Mouse (Mus musculus) midbrain, postnatal 0 days (tissue): ENCODE results near the gene Hoxc4. TPM values are rescaled to one million over a fixed set of nuclear protein-coding genes. Genes with fewer than 3 reads are reported as not detected.

ENCODE experiments used
- ATAC-seq: fragments of 200-750 bp; cut with Nextera tagmentation; 2 replicates; pipeline ENCODE4 v1.8.0; 2017; ENCODE audit warnings: moderate number of reproducible peaks, mild to moderate bottlenecking, moderate TSS enrichment, moderate library complexity; ENCODE audit not compliant: low FRiP score
- DNase-seq: peaks from one replicate; pipeline ENCODE4 v3.0.0-alpha.2; 2015; ENCODE audit warnings: low spot score
- H3K27ac ChIP-seq: fragments of 300-500 bp; sonication (generic); 2 replicates; pipeline ENCODE4 v1.5.1; 2014; ENCODE audit warnings: low read depth, mild to moderate bottlenecking, low read length, mixed read lengths
- H3K27me3 ChIP-seq: fragments of 300-500 bp; sonication (generic); 2 replicates; pipeline ENCODE4 v1.6.1; 2014; ENCODE audit warnings: low read length, control low read depth, mixed read lengths; ENCODE audit not compliant: insufficient read depth
- H3K36me3 ChIP-seq: fragments of 300-500 bp; sonication (generic); 2 replicates; pipeline ENCODE4 v1.6.1; 2014; ENCODE audit warnings: low read length, control low read depth, mixed read lengths; ENCODE audit not compliant: insufficient read depth
- H3K4me1 ChIP-seq: fragments of 300-500 bp; sonication (generic); 2 replicates; pipeline ENCODE4 v1.6.1; 2014; ENCODE audit warnings: mild to moderate bottlenecking, control low read depth, antibody characterized with exemption, low read length, mixed read lengths; ENCODE audit not compliant: insufficient read depth
- H3K4me2 ChIP-seq: fragments of 300-500 bp; sonication (generic); 2 replicates; pipeline ENCODE4 v1.6.1; 2014; ENCODE audit warnings: low read depth, mild to moderate bottlenecking, low read length, mixed read lengths; ENCODE audit not compliant: poor library complexity, severe bottlenecking
- H3K4me3 ChIP-seq: fragments of 300-500 bp; sonication (generic); 2 replicates; pipeline ENCODE4 v1.5.1; 2014; ENCODE audit warnings: low read depth, mild to moderate bottlenecking, low read length, moderate library complexity
- H3K9ac ChIP-seq: fragments of 300-500 bp; sonication (generic); replicated peaks from 2 replicates; pipeline ENCODE4 v1.6.1; 2014; ENCODE audit warnings: mild to moderate bottlenecking, low read length, moderate library complexity, mixed read lengths; ENCODE audit not compliant: poor library complexity, severe bottlenecking
- H3K9me3 ChIP-seq: fragments of 300-500 bp; sonication (generic); 2 replicates; pipeline ENCODE4 v1.6.1; 2016; ENCODE audit warnings: low read length, control low read depth
- CTCF ChIP-seq: IDR thresholded peaks from 2 replicates; pipeline ENCODE4 v1.5.1; 2016; ENCODE audit warnings: antibody characterized with exemption, mild to moderate bottlenecking
- WGBS: fragments of 180-500 bp; shearing (Covaris S2); extraction: QIAGEN DNeasy Blood & Tissue Kit; methylation state at CpG from one replicate; pipeline ENCODE4 v1.1.7; 2014; 5-methylcytosine and 5-hydroxymethylcytosine counted together
- polyA plus RNA-seq: library from polyadenylated mRNA; unstranded; fragments of >200 nt; fragmentation: Nextera tagmentation; extraction: Ambion mirVana; gene quantifications from 2 replicates; pipeline ENCODE4 v1.2.1, GENCODE M21; 2015
- total RNA-seq: library from RNA; depleted of rRNA; stranded (reverse); fragments of >200 nt; gene quantifications from 2 replicates; pipeline ENCODE4 v1.2.3, GENCODE M21; 2014

The Hoxc4 gene
- total and polyA plus RNA-seq, 2 experiments from 2014 or later, result 2.2 TPM; not detected in 1

DNA sequence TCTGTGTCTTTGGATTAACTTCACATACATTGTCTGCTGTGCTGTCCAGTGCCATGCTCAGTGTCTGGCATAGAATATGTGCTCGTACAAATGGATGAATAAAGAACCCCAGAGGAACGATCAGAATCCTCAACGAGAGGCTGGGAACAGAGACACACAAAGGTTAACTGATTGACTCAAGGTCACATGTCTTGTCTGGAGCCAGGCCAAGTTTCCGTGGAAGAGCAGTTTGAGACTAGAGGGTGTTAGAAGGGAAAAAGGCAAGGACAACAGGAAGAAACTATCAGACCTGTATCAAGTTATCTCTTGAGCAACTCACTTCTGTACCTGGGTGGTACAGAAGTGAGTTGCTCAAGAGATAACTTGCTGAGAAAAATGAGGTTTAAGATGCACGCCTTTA, 52.5 kb downstream of the Hoxc4 start:
- Histone ChIP-seq H3K4me2 (no peak overlapping the region), H3K4me3 (no peak overlapping the region), H3K9ac (no peak overlapping the region), H3K36me3 (no peaks in the 10 kb centered on the region), H3K27ac (no peak overlapping the region), H3K4me1 (no peaks in the 10 kb centered on the region), H3K27me3 (peaks cover 52% of the 10 kb centered on the region), H3K9me3 (no peaks in the 10 kb centered on the region)
- no peak for TF ChIP-seq CTCF
- no peak for ATAC-seq
- no peak for DNase-seq
- 57% methylated on average over 5 of the region's 5 CpGs for WGBS

DNA sequence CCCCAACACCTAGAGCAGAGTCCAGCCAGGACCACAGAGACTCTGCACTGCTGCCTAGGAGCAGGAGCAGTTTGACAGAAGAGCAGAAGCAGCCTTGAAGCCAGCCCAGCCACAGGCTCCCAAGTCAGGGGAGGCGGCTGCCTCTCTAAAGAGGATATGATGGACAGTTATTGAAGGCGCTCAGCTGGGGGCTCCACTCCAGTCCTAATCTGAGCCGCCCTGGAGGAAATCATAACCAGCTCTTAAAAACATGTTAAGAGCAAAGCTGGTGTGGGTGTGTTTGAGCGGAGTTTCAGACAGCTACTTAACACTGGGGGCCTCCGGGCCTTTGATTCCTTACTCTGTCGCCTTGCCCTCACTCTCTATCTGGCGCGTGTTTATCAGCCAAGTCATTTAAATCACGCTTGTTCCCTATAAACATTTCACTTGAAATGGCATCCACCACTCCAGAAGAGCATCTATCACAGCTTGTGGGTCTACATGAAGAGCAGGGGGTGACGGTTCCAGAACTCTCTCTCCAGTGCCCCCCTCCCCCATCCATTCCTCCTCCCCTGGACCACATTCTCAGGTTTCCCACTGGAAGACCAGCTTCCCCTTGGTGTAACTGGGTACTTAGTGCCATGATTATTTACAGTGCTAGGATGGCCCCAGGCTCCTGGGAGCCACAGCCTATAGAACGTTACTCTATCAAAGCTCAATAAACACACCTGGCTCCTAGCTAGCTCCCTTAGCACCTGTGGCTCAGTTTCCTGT, 56.1 kb downstream of the Hoxc4 start:
- ATAC-seq, result no peak
- Histone ChIP-seq H3K27me3 (peaks cover 21% of the 10 kb centered on the region), H3K27ac (no peak overlapping the region), H3K4me1 (no peaks in the 10 kb centered on the region), H3K36me3 (no peaks in the 10 kb centered on the region), H3K4me3 (no peak overlapping the region), H3K9me3 (no peaks in the 10 kb centered on the region), H3K9ac (no peak overlapping the region), H3K4me2 (no peak overlapping the region)
- no peak for TF ChIP-seq CTCF
- DNase-seq, result no peak
- 54% methylated on average over 11 of the region's 11 CpGs for WGBS

DNA sequence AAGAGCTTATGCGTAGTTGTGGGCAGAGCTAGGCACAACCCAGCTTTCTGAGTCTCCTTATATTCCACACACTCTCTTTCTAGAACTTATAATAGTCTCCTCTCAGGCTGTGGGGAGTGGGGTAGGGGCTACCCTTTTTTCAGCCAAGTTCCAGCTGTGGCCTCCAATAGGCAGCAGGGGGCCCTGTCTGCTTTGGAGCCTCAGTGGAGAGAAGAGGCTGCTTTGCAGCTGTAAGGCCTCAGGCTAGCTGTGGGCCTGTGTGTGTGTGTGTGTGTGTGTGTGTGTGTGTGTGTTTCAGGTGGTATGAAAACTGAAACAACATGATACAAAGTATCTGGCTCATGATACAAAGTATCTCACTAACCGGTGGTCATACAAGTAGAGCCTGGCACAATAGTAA, 58.9 kb downstream of the Hoxc4 start:
- DNase-seq (no peak), ATAC-seq (no peak)
- Histone ChIP-seq H3K4me1 (no peaks in the 10 kb centered on the region), H3K4me3 (no peak overlapping the region), H3K27ac (no peak overlapping the region), H3K4me2 (no peak overlapping the region), H3K9me3 (no peaks in the 10 kb centered on the region), H3K27me3 (peaks cover 21% of the 10 kb centered on the region), H3K36me3 (no peaks in the 10 kb centered on the region), H3K9ac (no peak overlapping the region)
- 80% methylated on average over 2 of the region's 2 CpGs for WGBS
- TF ChIP-seq CTCF, result no peak

DNA sequence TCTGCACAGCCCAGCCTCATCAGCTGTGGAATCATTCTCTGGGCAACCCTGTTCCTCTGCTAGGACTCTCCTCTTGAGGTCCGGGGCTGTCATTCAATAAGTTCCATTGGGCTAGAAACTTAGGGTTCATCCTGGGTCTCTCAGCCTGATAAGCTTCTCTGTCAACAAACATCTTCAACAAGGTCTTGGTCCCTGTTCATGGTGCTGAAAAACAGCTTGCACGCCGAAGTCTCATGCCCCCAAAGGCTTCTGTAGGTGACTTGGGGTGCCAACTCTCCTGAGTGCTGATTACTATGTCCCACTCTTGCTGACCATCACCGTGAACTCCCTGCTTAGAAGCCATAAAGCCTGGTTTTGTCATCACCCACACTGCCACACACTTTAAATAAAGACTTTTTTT, 63.9 kb downstream of the Hoxc4 start:
- Histone ChIP-seq H3K27me3 (peaks cover 42% of the 10 kb centered on the region), H3K27ac (no peak overlapping the region), H3K9me3 (no peaks in the 10 kb centered on the region), H3K4me1 (peaks cover 8% of the 10 kb centered on the region; the same call in 1 of the 2 replicates), H3K36me3 (no peaks in the 10 kb centered on the region), H3K4me2 (no peak overlapping the region), H3K9ac (no peak overlapping the region), H3K4me3 (no peak overlapping the region)
- no peak for TF ChIP-seq CTCF
- no peak for ATAC-seq
- DNase-seq, result no peak
- 58% methylated on average over 4 of the region's 4 CpGs for WGBS

DNA sequence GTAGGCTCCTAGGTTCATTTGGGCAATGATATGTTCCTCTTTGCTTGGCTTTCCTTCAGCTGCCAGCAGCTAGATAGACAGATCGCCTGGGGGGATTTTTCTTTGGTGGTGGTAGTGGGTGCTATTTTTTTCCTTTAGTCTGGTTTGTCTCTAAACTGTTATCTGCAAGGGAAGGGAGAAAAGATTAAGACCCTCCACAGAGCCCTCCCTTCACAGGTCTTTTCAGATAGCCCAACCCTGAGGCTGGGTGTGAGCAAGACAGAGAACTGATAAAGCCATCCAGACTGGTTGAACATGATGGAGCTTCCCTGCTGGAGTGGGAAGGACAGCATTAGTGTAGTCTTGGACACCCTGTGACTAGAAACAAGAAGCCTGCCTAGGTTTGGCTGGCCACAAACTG, 64.9 kb downstream of the Hoxc4 start:
- H3K4me2 ChIP-seq, result no peak overlapping the region
- no peak overlapping the region for H3K9ac ChIP-seq
- H3K27ac ChIP-seq, result no peak overlapping the region
- DNase-seq, result no peak
- H3K9me3 ChIP-seq, result no peaks in the 10 kb centered on the region
- H3K27me3 ChIP-seq, result peaks cover 49% of the 10 kb centered on the region
- no peak overlapping the region for H3K4me3 ChIP-seq
- TF ChIP-seq CTCF, result no peak
- 84% methylated on average over 1 of the region's 1 CpGs for WGBS
- H3K4me1 ChIP-seq, result peaks cover 8% of the 10 kb centered on the region; the same call in 1 of the 2 replicates
- no peaks in the 10 kb centered on the region for H3K36me3 ChIP-seq
- ATAC-seq, result no peak

DNA sequence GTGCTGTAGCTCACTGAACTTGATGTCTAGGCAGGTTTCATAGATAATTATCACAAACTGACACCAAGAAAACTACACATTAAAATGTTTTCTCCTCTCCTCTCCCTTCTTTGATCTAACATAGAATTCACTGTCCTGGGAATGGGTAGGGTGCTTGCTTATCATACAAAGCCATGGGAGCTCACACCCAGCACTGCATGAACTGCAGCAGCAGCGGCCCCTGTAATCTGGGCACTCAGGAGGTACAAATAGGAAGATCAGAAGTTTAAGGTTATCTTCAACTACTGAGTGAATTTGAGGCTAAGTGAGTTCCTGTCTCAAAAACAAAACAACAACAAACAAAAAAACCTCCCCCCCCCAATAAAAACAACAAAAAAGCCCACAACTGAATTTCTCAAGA, 66.2 kb downstream of the Hoxc4 start:
- peaks cover 61% of the 10 kb centered on the region for H3K27me3 ChIP-seq
- no peak overlapping the region for H3K27ac ChIP-seq
- 50% methylated on average over 1 of the region's 1 CpGs for WGBS

More for the DNA sequence above, 66.2 kb downstream of the Hoxc4 start:
- Histone ChIP-seq H3K9ac (no peak overlapping the region), H3K4me1 (peaks cover 8% of the 10 kb centered on the region; the same call in 1 of the 2 replicates), H3K4me2 (no peak overlapping the region), H3K4me3 (no peak overlapping the region), H3K36me3 (no peaks in the 10 kb centered on the region), H3K9me3 (no peaks in the 10 kb centered on the region)
- DNase-seq, result no peak
- ATAC-seq, result no peak
- TF ChIP-seq CTCF, result no peak
